Mouse (Mus musculus) retina, adult 2 months (tissue): ENCODE measurements at regions not wholly inside any gene's neighbourhood (a gene's known extent, or its start where the extent isn't known, plus 50 kb on each side); places are given as distances from the start of the nearest gene placed in this dataset.

Experiments
- DNase-seq: peaks from one replicate; pipeline ENCODE4 v3.0.0-alpha.2; 2012; ENCODE audit warnings: low read depth, low spot score

GRCm38 (mm10) chr16:76453457-76454200 lies 80.0 kb upstream of the Nrip1 start:
- peak; percentile 38 for DNase-seq

GRCm38 (mm10) chr16:76448773-76449172 lies 75.1 kb upstream of the Nrip1 start:
- DNase-seq: no peak

DNA sequence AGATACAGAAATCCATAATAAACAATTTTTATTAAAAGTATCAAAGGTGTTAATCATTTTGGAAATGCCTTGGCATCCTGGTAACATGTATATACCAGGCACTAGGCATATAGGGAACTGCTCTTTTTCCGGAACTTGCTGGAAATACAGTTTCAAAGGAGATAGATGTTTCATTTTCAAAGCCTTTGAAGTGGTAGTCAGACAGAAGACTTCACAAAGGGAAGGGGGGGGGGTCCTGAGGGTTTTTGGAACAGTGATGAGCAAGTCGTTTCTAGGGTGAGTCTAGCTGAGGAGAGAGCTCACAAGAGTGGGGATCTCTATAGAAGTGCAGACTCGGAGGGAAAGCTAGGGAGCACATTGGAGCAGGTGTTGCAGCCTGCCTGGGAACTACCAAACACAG lies 73.4 kb upstream of the Nrip1 start:
- no peak for DNase-seq

DNA sequence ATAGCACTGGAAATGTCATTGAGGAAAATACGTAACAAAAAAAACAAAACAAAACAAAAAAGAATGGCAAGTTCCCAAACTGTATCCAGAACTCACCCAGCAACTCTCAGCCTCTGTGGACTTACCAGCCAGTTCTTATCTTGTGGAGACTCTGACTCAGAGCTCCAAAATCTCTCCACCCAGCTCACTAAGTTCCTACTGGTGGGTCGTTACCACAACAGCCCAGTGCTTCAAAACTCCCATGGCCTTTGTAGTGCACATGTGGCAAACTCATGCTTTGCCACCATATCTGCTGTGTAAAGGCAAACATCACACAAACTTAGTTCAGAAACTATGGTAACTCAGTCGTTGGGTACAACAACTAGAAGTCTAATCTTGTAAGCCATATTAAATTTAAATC lies 71.0 kb upstream of the Nrip1 start:
- DNase-seq: no peak

DNA sequence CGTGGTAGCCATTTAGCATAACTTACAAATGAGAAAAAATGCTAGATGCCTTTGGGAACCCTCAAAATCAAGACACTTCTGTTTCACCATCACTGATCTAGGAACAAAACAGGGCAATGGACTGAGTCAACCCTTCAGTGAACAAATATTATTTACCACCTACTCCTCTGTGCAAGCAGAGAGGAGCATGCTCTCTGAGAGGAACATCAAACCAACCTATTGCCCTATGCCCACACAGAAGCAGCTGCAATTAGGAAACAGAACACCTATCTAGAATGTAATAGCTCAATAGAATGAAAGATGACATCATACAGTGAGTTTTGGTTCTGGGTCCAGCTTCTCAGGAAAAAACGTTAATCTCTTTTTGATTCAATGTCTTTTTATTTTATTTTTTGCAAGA lies 69.0 kb upstream of the Nrip1 start:
- DNase-seq: no peak

DNA sequence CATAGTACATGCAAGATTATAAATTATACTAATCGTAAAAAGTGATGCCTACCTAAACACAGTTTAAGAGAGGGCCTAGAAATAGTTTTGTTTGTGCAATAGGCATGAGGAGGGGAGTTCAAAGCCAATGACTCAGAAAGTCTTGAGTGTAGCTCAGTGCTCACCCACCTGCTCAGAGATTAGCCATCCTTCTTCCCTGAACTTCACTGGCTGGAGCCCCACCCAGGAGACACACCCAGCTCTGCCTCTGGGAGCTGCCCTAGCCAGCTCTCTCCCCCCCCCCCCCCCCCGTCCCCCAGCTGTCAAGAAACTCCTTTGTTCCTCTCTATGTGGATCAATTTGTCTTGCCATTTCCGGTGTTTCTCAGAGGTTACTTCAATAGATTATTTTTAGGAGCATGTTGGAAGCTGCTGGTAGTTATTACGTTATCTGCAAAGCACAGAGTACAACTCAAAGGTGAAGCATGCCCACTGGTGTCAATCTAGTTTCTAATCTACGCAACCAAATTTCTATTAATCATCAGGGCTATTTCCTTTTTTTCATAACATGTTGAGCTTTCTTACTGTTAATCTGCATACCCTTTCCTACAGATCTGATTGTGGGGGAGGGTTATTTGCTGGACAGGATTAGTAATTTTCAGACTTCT lies 68.3 kb upstream of the Nrip1 start:
- DNase-seq: no peak

DNA sequence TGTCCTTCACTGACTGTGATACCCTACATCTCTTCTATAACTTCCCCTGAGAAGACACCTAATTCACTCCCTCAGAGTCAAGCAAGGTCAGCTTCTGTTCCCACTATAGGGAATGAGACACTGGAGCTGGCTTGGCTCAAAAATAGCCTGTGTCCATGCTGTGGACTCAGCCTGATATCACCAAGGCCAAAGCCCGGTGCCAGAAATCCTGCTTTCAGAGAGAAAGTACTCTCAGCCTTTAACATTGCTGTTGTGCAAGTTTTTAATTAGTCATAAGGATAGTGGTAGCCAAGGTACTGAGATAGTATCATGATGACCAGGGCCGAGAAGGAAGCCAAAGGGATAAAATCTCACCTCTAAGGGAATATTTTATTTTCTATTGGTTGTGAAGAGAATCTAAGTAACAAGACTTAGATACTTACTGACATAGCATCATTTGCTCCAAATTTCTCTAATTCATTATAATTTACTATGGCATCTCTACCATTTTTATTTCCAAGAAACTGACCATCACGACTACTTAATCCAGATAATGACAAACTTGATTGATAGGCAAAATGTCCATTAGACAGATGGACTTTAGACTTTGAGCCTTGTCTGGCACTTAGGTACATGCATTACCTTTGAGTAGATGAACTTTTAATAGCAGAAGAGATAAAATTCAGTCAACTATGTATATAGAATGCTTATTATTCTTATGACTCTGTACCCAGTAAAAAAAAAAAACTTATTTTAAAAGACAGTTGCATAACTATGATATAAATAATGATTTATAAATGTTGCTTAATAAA lies 64.7 kb upstream of the Nrip1 start:
- DNase-seq: no peak

- no peak for DNase-seq
Measured at GRCm38 (mm10) chr16:76436290-76436689, 62.7 kb upstream of the Nrip1 start.

- DNase-seq: no peak
Measured at GRCm38 (mm10) chr16:76433076-76433825, 59.6 kb upstream of the Nrip1 start.

DNA sequence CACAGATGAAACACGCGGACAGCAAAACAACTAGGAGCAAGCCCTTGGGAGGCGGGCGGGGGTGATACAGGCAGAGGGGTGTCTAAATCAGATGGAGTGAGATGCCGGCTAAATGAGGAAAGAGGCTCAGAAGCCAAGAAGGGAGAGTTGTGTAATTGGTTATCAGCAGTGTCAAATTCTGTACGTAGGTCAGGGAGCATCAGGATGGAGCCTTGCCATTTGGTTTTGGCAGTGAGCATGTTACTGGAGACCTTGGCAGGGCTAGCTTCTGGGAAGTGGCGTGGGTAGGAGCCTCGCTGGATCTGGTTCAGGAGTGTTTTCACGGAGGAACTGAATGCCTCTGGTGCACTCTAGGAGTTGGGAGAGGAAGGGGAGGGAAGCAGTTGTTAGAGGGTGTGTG lies 58.7 kb upstream of the Nrip1 start:
- no peak for DNase-seq

DNA sequence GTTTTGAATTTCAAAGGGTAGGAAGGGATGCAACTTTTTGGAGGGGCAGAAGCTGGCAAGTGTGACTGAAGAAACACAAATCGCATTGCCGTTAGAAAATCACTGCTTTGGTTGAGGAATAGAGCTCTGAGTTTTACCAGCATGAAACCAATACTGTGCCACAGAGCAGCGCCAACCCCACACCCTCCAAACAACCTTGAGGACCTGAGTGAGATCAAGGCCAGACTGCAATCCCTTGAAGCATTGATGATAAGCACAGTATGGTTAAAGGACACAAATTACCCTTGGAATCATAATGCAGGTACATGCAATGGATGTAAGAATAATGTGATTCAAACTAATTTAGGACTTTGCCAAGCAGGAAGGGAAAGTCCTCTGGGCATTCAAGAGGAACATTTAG lies 55.5 kb upstream of the Nrip1 start:
- no peak for DNase-seq

GRCm38 (mm10) chr16:76423964-76424363 lies 50.3 kb upstream of the Nrip1 start:
- no peak for DNase-seq
